Mouse (Mus musculus) liver, embryonic 14.5 days (tissue): ENCODE data around the gene Gm49403. TPM values are rescaled to one million over a fixed set of nuclear protein-coding genes. Genes with fewer than 3 reads are reported as not detected.

ENCODE experiments used
- ATAC-seq: fragments of 200-750 bp; cut with Nextera tagmentation; 2 replicates; pipeline ENCODE4 v1.8.0; 2017; ENCODE audit warnings: moderate number of reproducible peaks, mild to moderate bottlenecking, moderate library complexity; ENCODE audit not compliant: insufficient read depth
- DNase-seq, 3 experiments: peaks; one replicate each; pipeline ENCODE4 v3.0.0-alpha.2; 2012 to 2013; ENCODE audit warnings: low read depth in 3 of 3, low spot score in 3 of 3
- H3K27ac ChIP-seq: fragments of 300-500 bp; sonication (generic); 2 replicates; pipeline ENCODE4 v1.5.1; 2014; ENCODE audit warnings: moderate library complexity, mild to moderate bottlenecking, control low read depth, inconsistent platforms
- H3K27me3 ChIP-seq: fragments of 300-500 bp; sonication (generic); 2 replicates; pipeline ENCODE4 v1.6.1; 2014; ENCODE audit warnings: mild to moderate bottlenecking, low read length, moderate library complexity; ENCODE audit not compliant: control insufficient read depth, insufficient read depth
- H3K36me3 ChIP-seq: fragments of 300-500 bp; sonication (generic); replicated peaks from 2 replicates; pipeline ENCODE4 v1.6.1; 2014; ENCODE audit warnings: low read depth; ENCODE audit not compliant: control insufficient read depth, insufficient read depth
- H3K4me1 ChIP-seq, 2 experiments: fragments of 200-500 bp in 1 of 2; fragments of 300-500 bp in 1 of 2; sonication (generic) in 1 of 2; replicated peaks; 2 replicates each; pipeline ENCODE4 v1.6.1; 2012 to 2014; ENCODE audit warnings: antibody characterized with exemption in 1 of 2, inconsistent platforms in 1 of 2, low read length in 1 of 2; ENCODE audit not compliant: control insufficient read depth in 2 of 2, insufficient read depth in 2 of 2
- H3K4me2 ChIP-seq: fragments of 300-500 bp; sonication (generic); 2 replicates; pipeline ENCODE4 v1.6.1; 2014; ENCODE audit warnings: low read depth, mild to moderate bottlenecking, control low read depth, moderate library complexity
- H3K4me3 ChIP-seq, 2 experiments: fragments of 200-500 bp in 1 of 2; fragments of 300-500 bp in 1 of 2; sonication (generic) in 1 of 2; 2 replicates each; pipeline ENCODE4 v1.5.1; 2012 to 2014; ENCODE audit warnings: low read depth in 2 of 2, low read length in 2 of 2, mild to moderate bottlenecking in 2 of 2, control low read depth in 1 of 2, inconsistent platforms in 1 of 2, moderate library complexity in 1 of 2; ENCODE audit not compliant: insufficient read depth in 1 of 2
- H3K9ac ChIP-seq: fragments of 300-500 bp; sonication (generic); replicated peaks from 2 replicates; pipeline ENCODE4 v1.6.1; 2014; ENCODE audit warnings: mild to moderate bottlenecking, control low read depth, moderate library complexity
- H3K9me3 ChIP-seq: fragments of 300-500 bp; sonication (generic); 2 replicates; pipeline ENCODE4 v1.6.1; 2016; ENCODE audit warnings: low read length, mixed read lengths; ENCODE audit not compliant: control insufficient read depth
- CTCF ChIP-seq: IDR thresholded peaks from 2 replicates; pipeline ENCODE4 v1.5.1; 2016; ENCODE audit warnings: antibody characterized with exemption, low read depth, control low read depth
- EP300 ChIP-seq: IDR thresholded peaks from 2 replicates; pipeline ENCODE4 v1.6.1; 2016; ENCODE audit warnings: antibody characterized with exemption, low read depth
- WGBS: fragments of 180-500 bp; shearing (Covaris S2); extraction: QIAGEN DNeasy Blood & Tissue Kit; methylation state at CpG from one replicate; pipeline ENCODE4 v1.1.7; 2014; ENCODE audit not compliant: insufficient replicate concordance; 5-methylcytosine and 5-hydroxymethylcytosine counted together
- polyA plus RNA-seq, 2 experiments: library from polyadenylated mRNA; depleted of rRNA in 1 of 2; stranded (reverse) in 1 of 2; unstranded in 1 of 2; fragments of >200 nt; fragmentation: Nextera tagmentation in 1 of 2; extraction: Ambion mirVana in 1 of 2; gene quantifications; 2 replicates each; pipeline versions ENCODE4 v1.2.1 to v1.2.3; 2012 to 2014

Gm49403 gene
- polyA plus RNA-seq, 2 experiments: not detected

- H3K9ac ChIP-seq: peak overlapping the region; percentile 98
- peak overlapping the region; percentile 70 for H3K4me2 ChIP-seq
- H3K4me1 ChIP-seq: peaks cover 9 to 10% of the 10 kb centered on the region in 2 experiments
- H3K4me3 ChIP-seq: peak overlapping the region; percentile 81 to 97
- 24% methylated on average over 9 of the region's 9 CpGs for WGBS
- peaks cover 23% of the 10 kb centered on the region for H3K36me3 ChIP-seq
- H3K27me3 ChIP-seq: no peaks in the 10 kb centered on the region
- no peak for TF ChIP-seq EP300
- TF ChIP-seq CTCF: no peak
- ATAC-seq (peak; percentile 19), DNase-seq (no peak)
- peak overlapping the region; percentile 75 for H3K27ac ChIP-seq
- no peaks in the 10 kb centered on the region for H3K9me3 ChIP-seq
These were observed 12.9 kb upstream of the Gm49403 start for GRCm38 (mm10) chr19:8870838-8871237.

GRCm38 (mm10) chr19:8871267-8872186 is 12.2 kb upstream of the Gm49403 start, which contains the start of gene Ubxn1:
Gene Ubxn1 (plus strand): TSS chr19:8871496.
- peak; percentile 97 for ATAC-seq
- WGBS: under 1% methylated on average over 58 of the region's 59 CpGs
- no peak for TF ChIP-seq CTCF
- peak; percentile 42 for TF ChIP-seq EP300
- peak within 1 kb of the TSS; percentile 70 for H3K4me2 ChIP-seq
- peak; percentile 94 to 96 (median 95) for DNase-seq
- H3K36me3 ChIP-seq: peaks cover 25% of the 10 kb centered on the region
- no peaks in the 10 kb centered on the region for H3K27me3 ChIP-seq
- peak within 1 kb of the TSS; percentile 81 for H3K27ac ChIP-seq
- no peaks in the 10 kb centered on the region for H3K9me3 ChIP-seq
- H3K4me3 ChIP-seq: peak within 1 kb of the TSS; percentile 81 to 97
- peaks cover 9 to 10% of the 10 kb centered on the region in 2 experiments for H3K4me1 ChIP-seq
- H3K9ac ChIP-seq: peak within 1 kb of the TSS; percentile 98

GRCm38 (mm10) chr19:8872266-8872840 is 11.4 kb upstream of the Gm49403 start:
- H3K9me3 ChIP-seq: no peaks in the 10 kb centered on the region
- peaks cover 31% of the 10 kb centered on the region for H3K36me3 ChIP-seq
- DNase-seq: no peak
- no peaks in the 10 kb centered on the region for H3K27me3 ChIP-seq
- H3K4me2 ChIP-seq: peak overlapping the region; percentile 70
- 66% methylated on average over 10 of the region's 10 CpGs for WGBS
- no peak for ATAC-seq
- TF ChIP-seq CTCF (no peak), EP300 (no peak)
- peaks cover 9 to 10% of the 10 kb centered on the region in 2 experiments for H3K4me1 ChIP-seq
- peak overlapping the region; percentile 98 for H3K9ac ChIP-seq
- H3K4me3 ChIP-seq: peak overlapping the region; percentile 81 to 97
- H3K27ac ChIP-seq: peak overlapping the region; percentile 81

GRCm38 (mm10) chr19:8875031-8875430 is 8.7 kb upstream of the Gm49403 start:
- 85% methylated on average over 7 of the region's 7 CpGs for WGBS
- ATAC-seq (no peak), DNase-seq (no peak)
- H3K4me2 ChIP-seq: no peak overlapping the region
- H3K27ac ChIP-seq: no peak overlapping the region
- peaks cover 31% of the 10 kb centered on the region for H3K36me3 ChIP-seq
- H3K27me3 ChIP-seq: no peaks in the 10 kb centered on the region
- H3K4me3 ChIP-seq: no peak overlapping the region
- H3K4me1 ChIP-seq: peaks cover 13 to 16% of the 10 kb centered on the region in 2 experiments
- H3K9ac ChIP-seq: no peak overlapping the region
- no peaks in the 10 kb centered on the region for H3K9me3 ChIP-seq
- TF ChIP-seq CTCF: no peak
- no peak for TF ChIP-seq EP300
